Mouse (Mus musculus) liver, postnatal 0 days (tissue): ENCODE measurements at regions not wholly inside any gene's neighbourhood (a gene's known extent, or its start where the extent isn't known, plus 50 kb on each side); places are given as distances from the start of the nearest gene placed in this dataset.

Experiments used
- CTCF ChIP-seq: sonication (generic); IDR thresholded peaks from 2 replicates; pipeline ENCODE4 v1.5.1; 2016; ENCODE audit warnings: antibody characterized with exemption, low read depth
- EP300 ChIP-seq: IDR thresholded peaks from 2 replicates; pipeline ENCODE4 v1.6.1; 2016; ENCODE audit warnings: antibody characterized with exemption, low read depth, mild to moderate bottlenecking

DNA sequence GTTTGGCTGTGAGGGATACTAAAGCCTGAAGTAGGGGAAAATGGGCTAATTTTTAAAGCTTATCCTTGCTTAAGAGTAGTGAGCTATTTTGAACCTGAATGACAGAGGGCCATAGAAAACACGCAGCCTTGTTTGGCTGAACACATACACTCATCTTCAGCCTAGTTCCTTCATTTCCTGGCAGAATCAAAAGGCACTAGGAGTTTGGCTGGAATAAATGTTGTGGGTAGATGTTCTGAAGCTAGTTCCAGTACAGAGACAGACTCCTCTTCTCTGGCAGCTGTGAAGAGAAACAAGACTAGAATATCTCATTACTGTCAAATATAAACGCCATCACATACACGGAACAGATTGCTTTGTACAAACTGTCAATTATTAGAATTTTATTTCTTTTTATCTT is 809.5 kb downstream of the Car8 start:
- no peak for TF ChIP-seq EP300
- TF ChIP-seq CTCF = no peak
